8 mouse cellular contexts compared by ENCODE assay signal in the genomic region with DNA sequence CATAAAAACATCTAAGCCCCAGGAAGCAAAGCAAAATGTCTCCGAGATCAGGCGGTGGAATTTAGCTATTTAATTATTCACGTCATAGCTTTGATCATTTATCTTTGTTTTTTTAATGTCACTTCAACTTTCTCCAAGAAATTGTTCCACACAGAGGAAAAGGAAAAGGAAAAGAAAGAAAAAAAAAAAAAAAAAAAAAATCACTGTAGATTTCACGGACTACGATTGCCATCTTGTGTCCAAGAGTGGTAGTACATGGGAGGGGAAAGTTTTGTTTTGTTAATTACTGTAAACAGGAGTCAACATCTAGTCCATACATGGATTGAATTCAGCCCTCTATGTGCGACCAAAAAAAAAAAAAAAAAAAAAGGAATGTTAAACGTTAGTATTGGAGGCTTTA.
DNase-seq lines count a peak whose midpoint lies in the region; ATAC-seq and TF ChIP-seq lines count a peak whose summit lies in the region.

No protein-coding gene starts in this region.

- TF ChIP-seq POLR2A in lung, adult 2 months (IDR thresholded peaks at IDR 0.05; ENCODE audit: borderline replicate concordance, extremely low read depth, low read depth, low read length) = no peak

- no peaks in the 10 kb centered on the region for H3K27me3 ChIP-seq in forebrain, embryonic 14.5 days (replicated peaks; ENCODE audit: control insufficient read depth, insufficient read depth, low read length)
- H3K27me3 ChIP-seq in forebrain, embryonic 10.5 days (ENCODE audit: poor library complexity, severe bottlenecking) = no peaks in the 10 kb centered on the region
- H3K27me3 ChIP-seq in splenic B cell, adult 2 months (ENCODE audit: control insufficient read depth, insufficient read depth, low read length, poor library complexity, severe bottlenecking) = no peaks in the 10 kb centered on the region

- H3K9me3 ChIP-seq in forebrain, embryonic 14.5 days (replicated peaks; ENCODE audit: control insufficient read depth, low read length) = no peaks in the 10 kb centered on the region
- no peaks in the 10 kb centered on the region for H3K9me3 ChIP-seq in forebrain, embryonic 10.5 days

- H3K4me2 ChIP-seq in forebrain, embryonic 14.5 days (ENCODE audit: low read length) = no peak overlapping the region

- peak; percentile 29; the same call in 1 of the 2 replicates for TF ChIP-seq CTCF in lung, adult 2 months (IDR thresholded peaks at IDR 0.05; ENCODE audit: insufficient read depth, low read length)

- 16% methylated on average over 7 of the region's 7 CpGs for WGBS in forebrain, embryonic 14.5 days
- 28% methylated on average over 7 of the region's 7 CpGs for WGBS in forebrain, embryonic 10.5 days
- WGBS in lung, adult 2 months = 5% methylated on average over 7 of the region's 7 CpGs

- H3K4me3 ChIP-seq in forebrain, embryonic 14.5 days (ENCODE audit: low read depth, low read length) = no peak overlapping the region
- H3K4me3 ChIP-seq in forebrain, embryonic 10.5 days = no peak overlapping the region
- no peak overlapping the region for H3K4me3 ChIP-seq in lung, adult 2 months (replicated peaks; ENCODE audit: extremely low read depth, low read depth, low read length)

- no peaks in the 10 kb centered on the region for H3K36me3 ChIP-seq in forebrain, embryonic 14.5 days (ENCODE audit: control insufficient read depth, insufficient read depth, low read length)
- no peaks in the 10 kb centered on the region for H3K36me3 ChIP-seq in forebrain, embryonic 10.5 days (replicated peaks)
- no peaks in the 10 kb centered on the region for H3K36me3 ChIP-seq in splenic B cell, adult 2 months (ENCODE audit: control insufficient read depth, insufficient read depth, low read length, poor library complexity, severe bottlenecking)

- DNase-seq in forebrain, embryonic 14.5 days (ENCODE audit: low spot score) = peak; percentile 51
- DNase-seq in forebrain, embryonic 10.5 days (ENCODE audit: extremely low spot score, low spot score) = no peak
- no peak for DNase-seq in lung, adult 2 months
- DNase-seq in lung, adult 18-20 months = no peak
- peak; percentile 30 for DNase-seq in R1 (ENCODE audit: low read depth, low spot score)
- peak; percentile 44 for DNase-seq in hindlimb bud, embryonic 11.5 days (ENCODE audit: extremely low spot score, low read depth, low spot score)
- DNase-seq in splenic B cell, adult 2 months (ENCODE audit: low read depth, low spot score) = peak; percentile 37
- DNase-seq in adrenal gland, adult 2 months = no peak

- H3K4me1 ChIP-seq in forebrain, embryonic 14.5 days (ENCODE audit: control insufficient read depth, insufficient read depth, low read length) = peaks cover 3% of the 10 kb centered on the region; the same call in 1 of the 2 replicates
- H3K4me1 ChIP-seq in forebrain, embryonic 10.5 days = peaks cover 13% of the 10 kb centered on the region
- peaks cover 4% of the 10 kb centered on the region; the same call in 1 of the 2 replicates for H3K4me1 ChIP-seq in lung, adult 2 months (ENCODE audit: control insufficient read depth, insufficient read depth, low read length)

- no peak overlapping the region for H3K27ac ChIP-seq in forebrain, embryonic 14.5 days (ENCODE audit: low read depth, low read length)
- no peak overlapping the region for H3K27ac ChIP-seq in forebrain, embryonic 10.5 days

- no peak for ATAC-seq in forebrain, embryonic 14.5 days

- no peak overlapping the region for H3K9ac ChIP-seq in forebrain, embryonic 14.5 days (ENCODE audit: low read length)

Comparison
In these comparisons a context has a peak if more than half of its experiments do, and no peak if none do; other contexts are left out.
1. DNase-seq: peak in forebrain, embryonic 14.5 days (single experiment), R1 (single experiment), hindlimb bud, embryonic 11.5 days (single experiment) and splenic B cell, adult 2 months (single experiment); none in forebrain, embryonic 10.5 days (single experiment), lung, adult 2 months (single experiment), lung, adult 18-20 months (0 of 2) and adrenal gland, adult 2 months (single experiment).